Mouse (Mus musculus) megakaryocyte, embryonic 14.5 days (primary cell): Measurements from ENCODE around the gene Ldah. TPM values are rescaled to one million over a fixed set of nuclear protein-coding genes. Genes with fewer than 3 reads are reported as not detected.

Experiments
- H3K27me3 ChIP-seq: replicated peaks from 2 replicates; pipeline ENCODE3; 2012; ENCODE audit warnings: inconsistent platforms
- H3K36me3 ChIP-seq: replicated peaks from 2 replicates; pipeline ENCODE3; 2012; ENCODE audit warnings: low read length, inconsistent platforms, mixed read lengths
- H3K4me1 ChIP-seq: 2 replicates; pipeline ENCODE4 v1.6.1; 2012; ENCODE audit warnings: inconsistent platforms
- H3K4me3 ChIP-seq: replicated peaks from 2 replicates; pipeline ENCODE3; 2012; ENCODE audit warnings: moderate library complexity, mild to moderate bottlenecking, inconsistent platforms
- H3K9me3 ChIP-seq: 2 replicates; pipeline ENCODE4 v1.6.1; 2012; ENCODE audit warnings: inconsistent platforms
- FLI1 ChIP-seq: IDR thresholded peaks from 2 replicates; pipeline ENCODE4 v1.6.1; 2012; ENCODE audit warnings: low read length, inconsistent platforms, mixed read lengths
- GATA1 ChIP-seq: IDR thresholded peaks from 3 replicates; pipeline ENCODE4 v1.6.1; 2012; ENCODE audit warnings: mixed read lengths, low read length, inconsistent platforms, borderline replicate concordance
- polyA plus RNA-seq: library from polyadenylated mRNA; stranded (reverse); fragments of >175 nt; gene quantifications from 2 replicates; pipeline ENCODE4 v1.2.3, GENCODE M21; 2012; ENCODE audit warnings: low replicate concordance; ENCODE audit not compliant: insufficient read depth

Ldah gene
- polyA plus RNA-seq, 1 experiment: 1.4 TPM

GRCm38 (mm10) chr12:8216392-8217280, 8.7 kb downstream of the Ldah start:
- Histone ChIP-seq H3K4me3 (no peak overlapping the region), H3K4me1 (peaks cover 7% of the 10 kb centered on the region; the same call in 1 of the 2 replicates), H3K9me3 (no peaks in the 10 kb centered on the region), H3K36me3 (peaks cover 31% of the 10 kb centered on the region), H3K27me3 (no peaks in the 10 kb centered on the region)
- TF ChIP-seq GATA1: no peak
- TF ChIP-seq FLI1: no peak

- TF ChIP-seq GATA1 (no peak), FLI1 (no peak)
- H3K4me3 ChIP-seq: no peak overlapping the region
- H3K36me3 ChIP-seq: peaks cover 82% of the 10 kb centered on the region
- H3K9me3 ChIP-seq: no peaks in the 10 kb centered on the region
- 0 out of 2 replicates have a peak, but pooled peaks cover 9% of the 10 kb centered on the region for H3K4me1 ChIP-seq
- H3K27me3 ChIP-seq: no peaks in the 10 kb centered on the region
These were observed 15.1 kb downstream of the Ldah start for GRCm38 (mm10) chr12:8223036-8223435.

- Histone ChIP-seq H3K4me3 (no peak overlapping the region), H3K4me1 (peaks cover 8% of the 10 kb centered on the region; the same call in 1 of the 2 replicates), H3K27me3 (no peaks in the 10 kb centered on the region), H3K9me3 (no peaks in the 10 kb centered on the region), H3K36me3 (peaks cover 58% of the 10 kb centered on the region)
- TF ChIP-seq FLI1 (no peak), GATA1 (no peak)
These were observed 23.2 kb downstream of the Ldah start for GRCm38 (mm10) chr12:8231101-8231500.

- peaks cover 58% of the 10 kb centered on the region for H3K36me3 ChIP-seq
- H3K4me1 ChIP-seq: peaks cover 8% of the 10 kb centered on the region; the same call in 1 of the 2 replicates
- TF ChIP-seq GATA1 (no peak), FLI1 (no peak)
- H3K4me3 ChIP-seq: no peak overlapping the region
- no peaks in the 10 kb centered on the region for H3K27me3 ChIP-seq
- no peaks in the 10 kb centered on the region for H3K9me3 ChIP-seq
These were observed 24.8 kb downstream of the Ldah start for GRCm38 (mm10) chr12:8232679-8233078.

GRCm38 (mm10) chr12:8242181-8242580, 34.3 kb downstream of the Ldah start:
- Histone ChIP-seq H3K27me3 (no peaks in the 10 kb centered on the region), H3K4me1 (no peaks in the 10 kb centered on the region), H3K4me3 (no peak overlapping the region), H3K36me3 (peaks cover 78% of the 10 kb centered on the region), H3K9me3 (no peaks in the 10 kb centered on the region)
- TF ChIP-seq FLI1 (no peak), GATA1 (no peak)

GRCm38 (mm10) chr12:8244746-8245145, 36.8 kb downstream of the Ldah start:
- Histone ChIP-seq H3K27me3 (no peaks in the 10 kb centered on the region), H3K4me1 (no peaks in the 10 kb centered on the region), H3K36me3 (peaks cover 67% of the 10 kb centered on the region), H3K4me3 (no peak overlapping the region), H3K9me3 (no peaks in the 10 kb centered on the region)
- no peak for TF ChIP-seq FLI1
- TF ChIP-seq GATA1: no peak

- no peak for TF ChIP-seq GATA1
- no peak for TF ChIP-seq FLI1
These were observed 52.4 kb downstream of the Ldah start for GRCm38 (mm10) chr12:8260297-8260696.

GRCm38 (mm10) chr12:8266311-8266710, 58.4 kb downstream of the Ldah start:
- Histone ChIP-seq H3K4me1 (peaks cover 21% of the 10 kb centered on the region), H3K36me3 (peaks cover 34% of the 10 kb centered on the region), H3K9me3 (no peaks in the 10 kb centered on the region), H3K4me3 (no peak overlapping the region), H3K27me3 (no peaks in the 10 kb centered on the region)
- TF ChIP-seq GATA1 (no peak), FLI1 (no peak)

More at GRCm38 (mm10) chr12:8260297-8260696, 52.4 kb downstream of the Ldah start:
- H3K27me3 ChIP-seq: no peaks in the 10 kb centered on the region
- H3K4me1 ChIP-seq: peaks cover 7% of the 10 kb centered on the region
- no peaks in the 10 kb centered on the region for H3K9me3 ChIP-seq
- peaks cover 30% of the 10 kb centered on the region for H3K36me3 ChIP-seq
- no peak overlapping the region for H3K4me3 ChIP-seq

GRCm38 (mm10) chr12:8269627-8270026, 61.7 kb downstream of the Ldah start:
- no peak overlapping the region for H3K4me3 ChIP-seq
- no peaks in the 10 kb centered on the region for H3K27me3 ChIP-seq
- H3K9me3 ChIP-seq: no peaks in the 10 kb centered on the region
- peaks cover 28% of the 10 kb centered on the region for H3K4me1 ChIP-seq
- H3K36me3 ChIP-seq: peaks cover 51% of the 10 kb centered on the region
- TF ChIP-seq GATA1 (no peak), FLI1 (no peak)

GRCm38 (mm10) chr12:8271405-8271804, 63.5 kb downstream of the Ldah start:
- Histone ChIP-seq H3K4me1 (peaks cover 20% of the 10 kb centered on the region), H3K36me3 (peaks cover 53% of the 10 kb centered on the region), H3K4me3 (no peak overlapping the region), H3K9me3 (no peaks in the 10 kb centered on the region), H3K27me3 (no peaks in the 10 kb centered on the region)
- no peak for TF ChIP-seq FLI1
- no peak for TF ChIP-seq GATA1
